Mouse (Mus musculus) c-Kit-positive CD71-positive TER-119-positive erythroid progenitor cells, embryonic 14.5 days (primary cell): Measurements from ENCODE around the gene Rtraf.

ENCODE experiments used
- DNase-seq: peaks from one replicate; pipeline ENCODE4 v3.0.0-alpha.2; 2013; ENCODE audit warnings: low spot score

Rtraf gene

GRCm38 (mm10) chr14:19800485-19800884 lies 23.1 kb downstream of the Rtraf start:
- DNase-seq: no peak

- DNase-seq: no peak
Measured at GRCm38 (mm10) chr14:19796541-19797304, 26.9 kb downstream of the Rtraf start.

- no peak for DNase-seq
Measured at GRCm38 (mm10) chr14:19794881-19795280, 28.7 kb downstream of the Rtraf start.

GRCm38 (mm10) chr14:19788443-19788842 lies 35.2 kb downstream of the Rtraf start:
- no peak for DNase-seq

GRCm38 (mm10) chr14:19785797-19786588 lies 37.6 kb downstream of the Rtraf start:
- no peak for DNase-seq

- DNase-seq: no peak
Measured at GRCm38 (mm10) chr14:19777945-19778344, 45.7 kb downstream of the Rtraf start.

GRCm38 (mm10) chr14:19777365-19777764 lies 46.3 kb downstream of the Rtraf start:
- no peak for DNase-seq

- DNase-seq: no peak
Measured at GRCm38 (mm10) chr14:19776890-19777289, 46.7 kb downstream of the Rtraf start.

GRCm38 (mm10) chr14:19776179-19776578 lies 47.4 kb downstream of the Rtraf start:
- DNase-seq: no peak

GRCm38 (mm10) chr14:19775491-19775890 lies 48.1 kb downstream of the Rtraf start:
- DNase-seq: no peak

GRCm38 (mm10) chr14:19774036-19774628 lies 49.5 kb downstream of the Rtraf start:
- no peak for DNase-seq

- no peak for DNase-seq
Measured at GRCm38 (mm10) chr14:19771173-19771572, 52.5 kb downstream of the Rtraf start.

- DNase-seq: no peak
Measured at GRCm38 (mm10) chr14:19769441-19770200, 54.0 kb downstream of the Rtraf start.

GRCm38 (mm10) chr14:19768648-19769047 lies 55.0 kb downstream of the Rtraf start:
- DNase-seq: no peak

GRCm38 (mm10) chr14:19766380-19766649 lies 57.3 kb downstream of the Rtraf start:
- DNase-seq: no peak

- DNase-seq: no peak
Measured at GRCm38 (mm10) chr14:19765539-19766379, 57.9 kb downstream of the Rtraf start.

- no peak for DNase-seq
Measured at GRCm38 (mm10) chr14:19764331-19764730, 59.3 kb downstream of the Rtraf start.

- DNase-seq: no peak
Measured at GRCm38 (mm10) chr14:19763527-19763926, 60.1 kb downstream of the Rtraf start.

- DNase-seq: no peak
Measured at GRCm38 (mm10) chr14:19762014-19762413, 61.6 kb downstream of the Rtraf start.
